Mouse (Mus musculus): Measurements from ENCODE around the gene Dusp22. TPM values are rescaled to one million over a fixed set of nuclear protein-coding genes. Genes with fewer than 3 reads are reported as not detected.

Dusp22 gene
- polyA plus RNA-seq, 1 experiment from 2014 or later: 17.9 TPM

DNA sequence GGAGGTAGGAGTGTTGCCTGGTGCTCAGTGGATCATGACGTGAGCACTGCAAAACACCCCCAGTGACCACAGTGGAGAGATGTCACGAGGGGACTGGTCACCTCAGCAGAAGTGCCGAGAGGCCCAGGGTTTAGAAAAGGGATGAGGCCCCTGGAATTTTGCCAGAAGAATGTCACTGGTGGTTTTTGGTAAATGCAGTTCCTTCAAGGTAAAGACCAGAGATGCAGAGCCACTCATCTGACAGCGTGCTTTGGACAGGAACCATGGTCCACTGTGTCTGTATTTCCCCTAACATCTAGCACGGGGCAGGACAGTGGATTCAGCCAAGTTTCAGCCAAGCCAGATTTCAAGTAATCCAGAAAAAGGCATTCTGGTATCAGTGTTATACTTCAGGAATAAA is 76.9 kb downstream of the Dusp22 start:
- Histone ChIP-seq H3K27me3 (ENCODE audit: control insufficient read depth, insufficient read depth, low read length) (no peaks in the 10 kb centered on the region), H3K4me1 (ENCODE audit: control insufficient read depth, insufficient read depth, low read length) (no peaks in the 10 kb centered on the region), H3K9ac (ENCODE audit: low read length) (no peak overlapping the region), H3K9me3 (replicated peaks; ENCODE audit: control insufficient read depth, low read length) (no peaks in the 10 kb centered on the region), H3K4me3 (ENCODE audit: low read length) (no peak overlapping the region), H3K36me3 (ENCODE audit: control insufficient read depth, insufficient read depth) (no peaks in the 10 kb centered on the region), H3K4me2 (ENCODE audit: low read depth, low read length) (no peak overlapping the region), H3K27ac (ENCODE audit: low read length) (no peak overlapping the region)
- ATAC-seq (replicated peaks; ENCODE audit: extremely low read depth, insufficient read depth, low FRiP score): no peak
- WGBS: 81% methylated on average over 5 of the region's 5 CpGs

DNA sequence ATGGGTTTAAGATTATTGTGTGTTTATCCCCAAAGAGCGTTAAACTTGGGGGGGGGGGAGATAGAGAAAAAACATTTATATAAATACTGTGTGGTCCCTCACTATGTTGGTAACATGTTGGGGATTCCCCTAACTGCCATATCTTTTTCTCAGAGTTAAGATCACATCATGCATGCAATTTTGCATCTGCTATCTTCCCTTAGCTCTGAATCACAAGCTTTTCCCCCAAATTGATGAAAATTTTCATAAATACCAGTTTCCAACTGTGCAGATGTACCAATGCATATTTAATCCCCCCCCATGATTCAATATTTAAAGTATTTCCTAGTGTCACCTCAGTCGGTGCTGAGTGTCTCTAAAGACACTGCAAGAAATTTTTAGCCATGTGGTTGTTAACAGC is 77.5 kb downstream of the Dusp22 start:
- Histone ChIP-seq H3K4me2 (ENCODE audit: low read depth, low read length) (no peak overlapping the region), H3K27me3 (ENCODE audit: control insufficient read depth, insufficient read depth, low read length) (no peaks in the 10 kb centered on the region), H3K4me1 (ENCODE audit: control insufficient read depth, insufficient read depth, low read length) (no peaks in the 10 kb centered on the region), H3K9me3 (replicated peaks; ENCODE audit: control insufficient read depth, low read length) (no peaks in the 10 kb centered on the region), H3K9ac (ENCODE audit: low read length) (no peak overlapping the region), H3K36me3 (ENCODE audit: control insufficient read depth, insufficient read depth) (no peaks in the 10 kb centered on the region), H3K4me3 (ENCODE audit: low read length) (no peak overlapping the region), H3K27ac (ENCODE audit: low read length) (no peak overlapping the region)
- 82% methylated on average over 2 of the region's 2 CpGs for WGBS
- no peak for ATAC-seq (replicated peaks; ENCODE audit: extremely low read depth, insufficient read depth, low FRiP score)

DNA sequence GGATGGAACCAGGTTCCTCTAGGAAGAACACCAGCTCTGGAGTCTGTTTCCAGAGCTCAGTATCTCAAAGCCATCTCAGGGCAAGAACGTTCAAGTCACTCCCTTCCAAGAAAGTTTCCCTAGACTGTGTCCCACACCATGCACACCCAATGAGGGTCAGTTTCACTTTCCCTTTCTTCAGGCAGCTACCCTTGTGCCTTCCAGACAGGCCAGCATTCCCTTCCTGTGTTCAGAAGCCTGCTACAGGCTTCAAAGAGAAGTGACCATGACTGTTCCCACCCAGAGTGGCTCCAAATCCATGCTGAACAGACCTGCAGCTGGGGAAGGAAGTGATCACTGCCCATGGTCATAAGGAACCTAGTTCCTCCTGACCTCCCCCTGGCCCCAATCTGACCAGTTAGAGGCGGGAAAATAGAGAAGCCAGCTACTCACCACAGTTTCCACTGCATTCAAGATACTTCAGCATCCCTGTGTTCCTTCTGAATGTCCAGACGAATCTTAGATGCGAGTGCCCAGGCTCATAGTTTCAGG is 78.6 kb downstream of the Dusp22 start:
- H3K27me3 ChIP-seq (ENCODE audit: control insufficient read depth, insufficient read depth, low read length): no peaks in the 10 kb centered on the region
- H3K36me3 ChIP-seq (ENCODE audit: control insufficient read depth, insufficient read depth): no peaks in the 10 kb centered on the region
- H3K4me1 ChIP-seq (ENCODE audit: control insufficient read depth, insufficient read depth, low read length): no peaks in the 10 kb centered on the region
- H3K9ac ChIP-seq (ENCODE audit: low read length): no peak overlapping the region
- 76% methylated on average over 4 of the region's 4 CpGs for WGBS
- no peak overlapping the region for H3K4me3 ChIP-seq (ENCODE audit: low read length)
- ATAC-seq (replicated peaks; ENCODE audit: extremely low read depth, insufficient read depth, low FRiP score): no peak
- no peak overlapping the region for H3K4me2 ChIP-seq (ENCODE audit: low read depth, low read length)
- H3K27ac ChIP-seq (ENCODE audit: low read length): no peak overlapping the region
- no peaks in the 10 kb centered on the region for H3K9me3 ChIP-seq (replicated peaks; ENCODE audit: control insufficient read depth, low read length)

DNA sequence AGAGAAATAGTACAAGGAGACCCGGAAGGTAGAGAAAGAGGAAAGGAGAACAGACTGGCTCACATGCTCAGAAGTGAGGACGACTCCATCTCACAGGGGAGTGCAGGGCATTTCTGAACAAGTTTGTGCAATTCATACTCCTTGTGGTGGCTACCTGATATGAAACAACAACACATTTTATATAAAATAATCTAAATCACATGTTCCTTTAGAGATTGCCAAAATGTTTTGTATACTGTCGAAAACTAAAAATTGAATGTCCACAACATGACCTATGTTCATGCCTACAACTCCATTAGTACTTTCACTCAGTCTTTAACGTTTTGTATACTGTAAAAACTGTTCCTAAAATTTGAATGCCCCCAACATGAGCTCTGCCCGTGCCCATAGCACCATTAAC is 81.4 kb downstream of the Dusp22 start:
- Histone ChIP-seq H3K9ac (ENCODE audit: low read length) (no peak overlapping the region), H3K27me3 (ENCODE audit: control insufficient read depth, insufficient read depth, low read length) (no peaks in the 10 kb centered on the region), H3K9me3 (replicated peaks; ENCODE audit: control insufficient read depth, low read length) (no peaks in the 10 kb centered on the region), H3K36me3 (ENCODE audit: control insufficient read depth, insufficient read depth) (no peaks in the 10 kb centered on the region), H3K4me2 (ENCODE audit: low read depth, low read length) (no peak overlapping the region), H3K4me1 (ENCODE audit: control insufficient read depth, insufficient read depth, low read length) (no peaks in the 10 kb centered on the region), H3K4me3 (ENCODE audit: low read length) (no peak overlapping the region), H3K27ac (ENCODE audit: low read length) (no peak overlapping the region)
- WGBS: 65% methylated on average over 5 of the region's 5 CpGs
- ATAC-seq (replicated peaks; ENCODE audit: extremely low read depth, insufficient read depth, low FRiP score): no peak

DNA sequence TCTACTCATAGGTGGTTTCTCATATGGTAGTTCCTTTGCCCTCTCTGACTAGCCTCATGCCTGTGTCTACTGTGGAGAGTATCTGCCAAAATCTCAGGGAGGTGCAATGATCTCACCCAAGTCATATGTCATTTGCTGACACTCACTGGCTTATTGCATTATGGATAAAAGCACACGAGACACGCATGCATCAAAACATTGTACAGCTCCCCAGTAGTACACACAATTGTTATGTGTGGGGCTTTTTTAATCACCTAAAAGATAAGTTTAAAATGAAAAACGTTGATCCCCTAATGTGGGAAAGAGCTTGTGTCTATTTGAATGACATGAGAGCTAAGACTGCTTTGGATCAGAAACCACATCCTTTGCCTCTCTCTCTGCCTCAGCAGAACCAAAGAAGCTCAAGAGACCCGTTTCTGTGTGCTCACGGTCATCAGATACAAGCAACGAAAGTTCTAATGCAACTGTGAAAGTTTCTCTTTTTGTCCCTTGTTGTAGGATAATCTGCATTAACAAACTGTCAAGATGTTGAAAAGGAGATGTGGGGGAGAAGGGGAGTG is 82.7 kb downstream of the Dusp22 start:
- Histone ChIP-seq H3K9me3 (replicated peaks; ENCODE audit: control insufficient read depth, low read length) (no peaks in the 10 kb centered on the region), H3K27me3 (ENCODE audit: control insufficient read depth, insufficient read depth, low read length) (0 out of 2 replicates have a peak, but pooled peaks cover 3% of the 10 kb centered on the region), H3K27ac (ENCODE audit: low read length) (no peak overlapping the region), H3K4me2 (ENCODE audit: low read depth, low read length) (no peak overlapping the region), H3K4me1 (ENCODE audit: control insufficient read depth, insufficient read depth, low read length) (no peaks in the 10 kb centered on the region), H3K4me3 (ENCODE audit: low read length) (no peak overlapping the region), H3K9ac (ENCODE audit: low read length) (no peak overlapping the region), H3K36me3 (ENCODE audit: control insufficient read depth, insufficient read depth) (no peaks in the 10 kb centered on the region)
- 69% methylated on average over 6 of the region's 6 CpGs for WGBS
- ATAC-seq (replicated peaks; ENCODE audit: extremely low read depth, insufficient read depth, low FRiP score): no peak

DNA sequence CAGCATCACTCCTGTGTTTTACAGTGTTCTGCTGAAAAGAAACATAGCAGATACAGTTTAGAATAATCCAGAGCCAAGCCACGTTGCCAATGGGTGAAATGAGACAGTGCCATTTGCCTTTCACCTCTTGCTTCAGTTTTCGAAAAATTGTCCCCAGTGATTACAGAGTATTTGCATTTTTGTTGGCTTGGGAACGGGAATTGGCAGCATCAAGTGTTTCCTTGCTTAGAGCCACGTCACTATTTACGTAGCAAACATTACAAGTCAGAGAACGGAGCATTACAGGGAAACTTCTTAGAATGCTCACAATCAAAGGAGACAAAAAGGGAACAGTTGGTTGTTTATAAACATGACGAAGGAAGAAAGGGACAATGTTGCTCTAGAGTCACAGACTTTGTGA is 85.3 kb downstream of the Dusp22 start:
- Histone ChIP-seq H3K27ac (ENCODE audit: low read length) (no peak overlapping the region), H3K36me3 (ENCODE audit: control insufficient read depth, insufficient read depth) (no peaks in the 10 kb centered on the region), H3K27me3 (ENCODE audit: control insufficient read depth, insufficient read depth, low read length) (peaks cover 27% of the 10 kb centered on the region), H3K4me1 (ENCODE audit: control insufficient read depth, insufficient read depth, low read length) (peaks cover 13% of the 10 kb centered on the region), H3K4me2 (ENCODE audit: low read depth, low read length) (no peak overlapping the region), H3K4me3 (ENCODE audit: low read length) (no peak overlapping the region), H3K9ac (ENCODE audit: low read length) (no peak overlapping the region), H3K9me3 (replicated peaks; ENCODE audit: control insufficient read depth, low read length) (no peaks in the 10 kb centered on the region)
- WGBS: 60% methylated on average over 7 of the region's 7 CpGs
- ATAC-seq (replicated peaks; ENCODE audit: extremely low read depth, insufficient read depth, low FRiP score): no peak

DNA sequence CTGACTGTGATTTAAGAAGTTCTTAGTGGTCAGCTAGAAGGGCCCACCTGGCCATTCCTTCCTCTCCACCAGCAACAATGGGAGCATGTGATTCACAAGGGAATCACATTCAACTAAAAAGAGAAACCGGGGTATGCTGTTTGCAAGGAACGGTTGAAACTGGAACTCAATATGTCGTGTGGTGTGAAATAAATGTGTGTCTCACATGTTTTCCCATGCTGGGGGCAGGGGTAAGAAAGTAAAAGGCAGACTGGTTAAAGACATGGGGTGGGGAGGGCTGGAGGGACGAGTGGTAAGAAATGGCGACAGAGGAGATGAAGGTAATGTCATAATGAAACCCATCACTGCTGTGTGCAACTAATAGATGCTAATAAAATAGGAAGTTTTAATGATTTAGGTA is 87.3 kb downstream of the Dusp22 start:
- Histone ChIP-seq H3K27me3 (ENCODE audit: control insufficient read depth, insufficient read depth, low read length) (peaks cover 44% of the 10 kb centered on the region), H3K4me3 (ENCODE audit: low read length) (no peak overlapping the region), H3K4me1 (ENCODE audit: control insufficient read depth, insufficient read depth, low read length) (peaks cover 19% of the 10 kb centered on the region), H3K27ac (ENCODE audit: low read length) (no peak overlapping the region), H3K9ac (ENCODE audit: low read length) (no peak overlapping the region), H3K36me3 (ENCODE audit: control insufficient read depth, insufficient read depth) (no peaks in the 10 kb centered on the region), H3K9me3 (replicated peaks; ENCODE audit: control insufficient read depth, low read length) (no peaks in the 10 kb centered on the region), H3K4me2 (ENCODE audit: low read depth, low read length) (no peak overlapping the region)
- WGBS: 70% methylated on average over 5 of the region's 5 CpGs
- no peak for ATAC-seq (replicated peaks; ENCODE audit: extremely low read depth, insufficient read depth, low FRiP score)

DNA sequence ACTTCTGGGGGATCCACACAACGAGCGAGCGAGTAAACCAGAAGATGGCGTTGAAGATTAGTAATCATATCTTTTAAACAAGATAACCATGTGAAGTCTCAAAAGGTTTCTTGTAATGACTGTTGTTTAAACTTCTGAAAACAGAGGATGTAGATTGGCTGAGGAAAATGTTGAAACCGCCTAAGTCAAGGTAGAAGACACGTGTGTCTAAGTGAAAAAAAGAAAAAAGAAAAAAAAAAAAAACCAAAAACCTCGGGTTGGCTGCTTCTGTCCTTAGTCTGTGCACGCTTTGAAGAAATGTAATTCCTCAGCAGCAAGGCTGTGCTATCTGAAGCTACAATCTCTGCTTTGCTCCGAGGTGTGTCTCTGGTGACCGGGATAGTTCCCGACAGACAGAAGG is 87.7 kb downstream of the Dusp22 start:
- ATAC-seq (replicated peaks; ENCODE audit: extremely low read depth, insufficient read depth, low FRiP score): no peak
- no peak overlapping the region for H3K9ac ChIP-seq (ENCODE audit: low read length)
- no peak overlapping the region for H3K27ac ChIP-seq (ENCODE audit: low read length)
- H3K9me3 ChIP-seq (replicated peaks; ENCODE audit: control insufficient read depth, low read length): no peaks in the 10 kb centered on the region
- H3K4me2 ChIP-seq (ENCODE audit: low read depth, low read length): no peak overlapping the region
- no peaks in the 10 kb centered on the region for H3K36me3 ChIP-seq (ENCODE audit: control insufficient read depth, insufficient read depth)
- peaks cover 47% of the 10 kb centered on the region for H3K27me3 ChIP-seq (ENCODE audit: control insufficient read depth, insufficient read depth, low read length)
- no peak overlapping the region for H3K4me3 ChIP-seq (ENCODE audit: low read length)
- H3K4me1 ChIP-seq (ENCODE audit: control insufficient read depth, insufficient read depth, low read length): peaks cover 19% of the 10 kb centered on the region
- WGBS: 54% methylated on average over 11 of the region's 11 CpGs

DNA sequence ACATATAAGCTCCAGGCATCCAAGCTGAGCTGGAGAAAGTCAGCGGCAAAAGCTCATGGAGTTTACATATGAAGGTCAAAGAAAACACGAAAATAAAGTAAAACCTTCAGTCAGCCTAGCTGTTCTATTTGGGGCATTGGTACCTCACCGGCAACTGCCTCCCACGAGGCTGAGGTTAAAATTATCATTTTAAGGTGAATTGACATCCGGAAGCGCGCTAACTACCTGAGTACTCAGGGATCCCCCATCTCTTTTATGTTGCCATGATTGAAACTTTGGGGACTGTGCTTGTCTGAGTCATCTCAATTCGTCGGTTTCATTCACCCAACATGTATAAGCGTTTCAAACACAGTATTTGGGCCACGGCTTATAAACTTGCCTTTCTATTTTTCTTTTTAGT is 88.5 kb downstream of the Dusp22 start:
- Histone ChIP-seq H3K27me3 (ENCODE audit: control insufficient read depth, insufficient read depth, low read length) (peaks cover 50% of the 10 kb centered on the region), H3K9me3 (replicated peaks; ENCODE audit: control insufficient read depth, low read length) (no peaks in the 10 kb centered on the region), H3K27ac (ENCODE audit: low read length) (no peak overlapping the region), H3K4me2 (ENCODE audit: low read depth, low read length) (no peak overlapping the region), H3K4me3 (ENCODE audit: low read length) (no peak overlapping the region), H3K36me3 (ENCODE audit: control insufficient read depth, insufficient read depth) (no peaks in the 10 kb centered on the region), H3K4me1 (ENCODE audit: control insufficient read depth, insufficient read depth, low read length) (peaks cover 19% of the 10 kb centered on the region), H3K9ac (ENCODE audit: low read length) (no peak overlapping the region)
- 58% methylated on average over 11 of the region's 11 CpGs for WGBS
- ATAC-seq (replicated peaks; ENCODE audit: extremely low read depth, insufficient read depth, low FRiP score): no peak
